Mouse (Mus musculus) cerebellum, adult 8-10 months (tissue): ENCODE results near the gene Dus3l.

Source experiments
- DNase-seq: peaks from one replicate; pipeline ENCODE4 v3.0.0; 2022

Gene Dus3l

GRCm38 (mm10) chr17:56792588-56792987 lies 28.0 kb downstream of the Dus3l start:
- DNase-seq: no peak

GRCm38 (mm10) chr17:56793614-56794319 lies 29.2 kb downstream of the Dus3l start:
- DNase-seq: no peak

GRCm38 (mm10) chr17:56799276-56799675 lies 34.7 kb downstream of the Dus3l start:
- no peak for DNase-seq

GRCm38 (mm10) chr17:56802065-56802464 lies 37.5 kb downstream of the Dus3l start:
- no peak for DNase-seq

- no peak for DNase-seq
Measured at GRCm38 (mm10) chr17:56804952-56805351, 40.4 kb downstream of the Dus3l start.

- no peak for DNase-seq
Measured at GRCm38 (mm10) chr17:56805784-56806183, 41.2 kb downstream of the Dus3l start.

- peak; percentile 71 for DNase-seq
Measured at GRCm38 (mm10) chr17:56808518-56808917, 44.0 kb downstream of the Dus3l start.

GRCm38 (mm10) chr17:56810245-56810644 lies 45.7 kb downstream of the Dus3l start:
- DNase-seq: peak; percentile 39

- DNase-seq: no peak
Measured at GRCm38 (mm10) chr17:56814316-56815056, 49.9 kb downstream of the Dus3l start.

- DNase-seq: no peak
Measured at GRCm38 (mm10) chr17:56815057-56815345, 50.4 kb downstream of the Dus3l start.

GRCm38 (mm10) chr17:56818067-56818636 lies 53.6 kb downstream of the Dus3l start:
- DNase-seq: no peak

GRCm38 (mm10) chr17:56819032-56819545 lies 54.5 kb downstream of the Dus3l start:
- no peak for DNase-seq
